Mouse (Mus musculus) adrenal gland, adult (tissue): ENCODE data around the gene Rnf115.

Experiments
- DNase-seq, 2 experiments: peaks; one replicate each; pipeline ENCODE4 v3.0.0; 2022 to 2023; ENCODE audit warnings: low spot score in 1 of 2; ENCODE audit not compliant: inconsistent age in 2 of 2

The Rnf115 gene

GRCm38 (mm10) chr3:96772949-96773348, 45.5 kb downstream of the Rnf115 start:
- peak in 1 of 2 experiments; percentile 46 for DNase-seq

GRCm38 (mm10) chr3:96777120-96777519, 49.7 kb downstream of the Rnf115 start:
- DNase-seq, result no peak

GRCm38 (mm10) chr3:96782236-96782635, 54.8 kb downstream of the Rnf115 start:
- no peak for DNase-seq

GRCm38 (mm10) chr3:96787784-96788183, 60.3 kb downstream of the Rnf115 start:
- DNase-seq, result no peak

- DNase-seq, result no peak
Measured at GRCm38 (mm10) chr3:96788506-96788905, 61.0 kb downstream of the Rnf115 start.

GRCm38 (mm10) chr3:96800254-96800653, 72.8 kb downstream of the Rnf115 start:
- no peak for DNase-seq

GRCm38 (mm10) chr3:96802214-96802613, 74.8 kb downstream of the Rnf115 start:
- DNase-seq, result no peak

- DNase-seq, result no peak
Measured at GRCm38 (mm10) chr3:96808136-96808535, 80.7 kb downstream of the Rnf115 start.

- DNase-seq, result no peak
Measured at GRCm38 (mm10) chr3:96808651-96809050, 81.2 kb downstream of the Rnf115 start.

GRCm38 (mm10) chr3:96811232-96811631, 83.8 kb downstream of the Rnf115 start:
- no peak for DNase-seq

GRCm38 (mm10) chr3:96812395-96813091, 85.1 kb downstream of the Rnf115 start:
- peak; percentile 74 to 93 for DNase-seq

GRCm38 (mm10) chr3:96813106-96813505, 85.6 kb downstream of the Rnf115 start:
- peak; percentile 45 to 79 for DNase-seq

- DNase-seq, result no peak
Measured at GRCm38 (mm10) chr3:96813591-96814244, 86.3 kb downstream of the Rnf115 start.

- no peak for DNase-seq
Measured at GRCm38 (mm10) chr3:96814342-96814741, 86.9 kb downstream of the Rnf115 start.

- peak in 1 of 2 experiments; percentile 79 for DNase-seq
Measured at GRCm38 (mm10) chr3:96820116-96820915, 92.9 kb downstream of the Rnf115 start.

GRCm38 (mm10) chr3:96821581-96821980, 94.1 kb downstream of the Rnf115 start:
- no peak for DNase-seq

GRCm38 (mm10) chr3:96823701-96824100, 96.2 kb downstream of the Rnf115 start:
- no peak for DNase-seq

GRCm38 (mm10) chr3:96824614-96825013, 97.2 kb downstream of the Rnf115 start:
- no peak for DNase-seq

GRCm38 (mm10) chr3:96825261-96825660, 97.8 kb downstream of the Rnf115 start:
- no peak for DNase-seq

- DNase-seq, result no peak
Measured at GRCm38 (mm10) chr3:96828308-96828864, 100.9 kb downstream of the Rnf115 start.

- DNase-seq, result no peak
Measured at GRCm38 (mm10) chr3:96828984-96829383, 101.5 kb downstream of the Rnf115 start, which contains the start of the genes Pdzk1 and Cd160. TSS of gene Pdzk1 (plus strand) at chr3:96829284. TSS of gene Cd160 (minus strand) at chr3:96829351.
